Mouse (Mus musculus) c-Kit-positive CD71-negative TER-119-negative erythroid progenitor cells, embryonic 14.5 days (primary cell): ENCODE measurements around the gene Gm2310.
A peak's percentile ranks its signal among the peaks of the same experiment; 100 is the strongest.
"Not testable (repeated sequence)": the region's sequence is repeated elsewhere in the genome, so short reads cannot be mapped to it uniquely, and the experiment has no call there.

ENCODE experiments used
- DNase-seq: peaks from one replicate; pipeline ENCODE4 v3.0.0-alpha.2; 2013; ENCODE audit warnings: low read depth

The Gm2310 gene

GRCm38 (mm10) chr15:8519853-8520252 lies at the start of gene Gm2310:
TSS of gene Gm2310 (minus strand) at chr15:8519953.
- not testable (repeated sequence) for DNase-seq

GRCm38 (mm10) chr15:8568645-8569528 lies 49.1 kb upstream of the Gm2310 start:
- peak; percentile 36 for DNase-seq

GRCm38 (mm10) chr15:8568286-8568644 lies 48.5 kb upstream of the Gm2310 start:
- DNase-seq, result no peak

- no peak for DNase-seq
These were observed 45.7 kb upstream of the Gm2310 start for GRCm38 (mm10) chr15:8565416-8565815.

GRCm38 (mm10) chr15:8564331-8564730 lies 44.6 kb upstream of the Gm2310 start:
- no peak for DNase-seq

- no peak for DNase-seq
These were observed 43.9 kb upstream of the Gm2310 start for GRCm38 (mm10) chr15:8563423-8564194.

GRCm38 (mm10) chr15:8562776-8563175 lies 43.0 kb upstream of the Gm2310 start:
- DNase-seq, result no peak

- DNase-seq, result no peak
These were observed 11.4 kb upstream of the Gm2310 start for GRCm38 (mm10) chr15:8531201-8531600.

- DNase-seq, result no peak
These were observed 6.8 kb downstream of the Gm2310 start for GRCm38 (mm10) chr15:8512957-8513356.

- peak; percentile 14 for DNase-seq
These were observed 7.9 kb downstream of the Gm2310 start for GRCm38 (mm10) chr15:8511861-8512260.

- no peak for DNase-seq
These were observed 17.3 kb downstream of the Gm2310 start for GRCm38 (mm10) chr15:8502431-8502830.

GRCm38 (mm10) chr15:8485261-8485660 lies 34.5 kb downstream of the Gm2310 start:
- DNase-seq, result no peak

GRCm38 (mm10) chr15:8469006-8469575 lies 50.7 kb downstream of the Gm2310 start:
- DNase-seq, result no peak
